Mouse (Mus musculus) lung, postnatal 0 days (tissue): ENCODE measurements around the gene Gpr179.

Experiments
- CTCF ChIP-seq: IDR thresholded peaks from 2 replicates; pipeline ENCODE4 v1.5.1; 2016; ENCODE audit warnings: antibody characterized with exemption, mild to moderate bottlenecking
- EP300 ChIP-seq: IDR thresholded peaks from 2 replicates; pipeline ENCODE4 v1.6.1; 2016; ENCODE audit warnings: antibody characterized with exemption, mild to moderate bottlenecking, control low read depth

DNA sequence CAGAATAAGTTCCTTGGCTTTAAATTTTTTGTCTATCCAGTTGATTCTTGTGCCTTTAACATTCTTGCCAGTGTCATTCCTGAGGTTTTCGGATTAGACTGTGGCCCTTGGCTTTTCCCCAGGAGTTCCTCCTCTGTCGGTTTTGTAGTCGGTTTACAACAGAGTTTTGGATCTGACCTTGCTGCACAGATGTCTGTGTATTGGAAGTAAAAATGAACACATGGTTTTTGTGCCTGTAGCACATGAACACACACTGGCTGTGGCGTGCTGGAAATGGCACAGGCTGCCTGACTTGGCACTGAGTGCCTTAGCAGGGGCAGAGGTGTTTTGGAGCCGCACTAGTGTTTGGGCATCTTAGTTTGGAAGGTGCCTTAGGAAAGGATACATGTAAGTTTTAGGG, 16.6 kb upstream of the Gpr179 start:
- TF ChIP-seq CTCF (no peak), EP300 (no peak)
